Mouse (Mus musculus): Measurements from ENCODE around the gene Lsmem1.

DNA sequence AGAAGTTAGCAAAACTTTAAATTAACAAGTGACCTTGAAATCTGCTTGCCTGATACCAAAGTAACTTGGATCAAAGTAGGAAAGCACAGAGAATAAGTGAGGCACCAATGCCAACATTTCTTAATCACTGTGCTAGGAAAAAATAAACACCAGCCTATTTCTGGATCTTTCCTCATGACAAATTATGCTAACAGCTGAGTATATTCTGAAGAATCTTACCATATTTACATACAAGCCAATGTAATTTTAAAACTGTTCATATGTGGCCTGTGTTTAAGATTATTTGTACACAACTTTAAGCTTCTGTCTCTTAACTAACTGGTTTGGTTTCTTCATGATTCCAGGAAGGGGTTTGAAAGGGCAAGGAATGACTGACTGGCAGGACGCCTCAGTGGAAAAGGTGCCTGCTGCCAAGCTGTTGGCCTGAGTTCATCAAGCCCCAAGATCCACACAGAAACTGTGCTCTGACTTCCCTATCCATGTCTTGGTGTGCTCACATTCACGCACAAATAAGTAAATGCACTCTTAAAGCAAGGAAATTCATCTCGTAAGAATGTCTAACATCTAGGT is 20.8 kb upstream of the Lsmem1 start:
- TF ChIP-seq CHD2 (IDR thresholded peaks at IDR 0.05; ENCODE audit: low read depth, low read length) (no peak), HCFC1 (IDR thresholded peaks at IDR 0.05; ENCODE audit: borderline replicate concordance, insufficient read depth, low read length) (no peak), ZNF384 (IDR thresholded peaks at IDR 0.05; ENCODE audit: low read depth, low read length) (no peak)
